ENCODE assay signal across 17 mouse cellular contexts in the genomic region with DNA sequence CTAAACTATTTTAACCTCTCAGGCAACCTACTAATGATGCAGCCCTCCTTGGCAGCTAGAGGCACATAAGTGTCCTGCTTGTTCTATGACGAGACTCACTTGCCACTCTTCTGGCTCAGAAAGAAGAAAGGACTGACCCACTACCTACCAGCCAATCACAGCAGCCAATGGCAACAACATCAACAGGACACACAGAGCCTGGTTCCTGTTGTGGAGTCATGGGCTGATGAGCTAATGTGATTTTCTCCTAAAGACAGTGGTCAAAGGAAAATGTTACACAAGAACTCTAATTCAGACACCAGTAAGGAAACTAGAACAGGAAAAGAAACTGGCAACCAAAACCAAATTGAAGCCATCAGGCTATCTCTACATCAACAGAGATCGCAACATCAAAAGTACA.
DNase-seq lines count a peak whose midpoint lies in the region; ATAC-seq and TF ChIP-seq lines count a peak whose summit lies in the region.
"Had no signal": no experiment of that assay in that cellular context is flagged by ENCODE, and none has a peak within 500 bp of the region (broad histone marks: within the 10 kb centered on the region; RNA-seq: fewer than 3 reads in every experiment).

No protein-coding gene starts in this region.

- H3K36me3 ChIP-seq in heart, adult 2 months (ENCODE audit: control insufficient read depth, insufficient read depth, low read length), result peaks cover 18% of the 10 kb centered on the region
- H3K36me3 ChIP-seq in liver, postnatal 0 days (replicated peaks; ENCODE audit: insufficient read depth, low read length), result no peaks in the 10 kb centered on the region
- no peaks in the 10 kb centered on the region for H3K36me3 ChIP-seq in liver, embryonic 11.5 days (ENCODE audit: control insufficient read depth, insufficient read depth, low read length)
- H3K36me3 ChIP-seq in heart, embryonic 16.5 days (ENCODE audit: control insufficient read depth, insufficient read depth), result no peaks in the 10 kb centered on the region
- H3K36me3 ChIP-seq: forebrain, embryonic 15.5 days; hindbrain, embryonic 15.5 days; limb, embryonic 13.5 days had no signal

- H3K27ac ChIP-seq in heart, adult 2 months, result peak overlapping the region; percentile 42; the same call in 1 of the 2 replicates
- peak overlapping the region; percentile 34; the same call in 1 of the 2 replicates for H3K27ac ChIP-seq in liver, postnatal 0 days (ENCODE audit: low read depth)
- no peak overlapping the region for H3K27ac ChIP-seq in liver, embryonic 11.5 days (ENCODE audit: low read depth, low read length)
- H3K27ac ChIP-seq in heart, embryonic 16.5 days (ENCODE audit: low read length), result peak overlapping the region; percentile 49
- H3K27ac ChIP-seq: forebrain, embryonic 15.5 days; hindbrain, embryonic 15.5 days; layer of hippocampus, adult 2 months; limb, embryonic 13.5 days had no signal

- peaks cover 3% of the 10 kb centered on the region for H3K79me2 ChIP-seq in heart, adult 2 months (replicated peaks; ENCODE audit: control insufficient read depth, insufficient read depth, low read length)

- H3K27me3 ChIP-seq in heart, adult 2 months (ENCODE audit: control insufficient read depth, insufficient read depth, low read length), result no peaks in the 10 kb centered on the region
- no peaks in the 10 kb centered on the region for H3K27me3 ChIP-seq in liver, postnatal 0 days (ENCODE audit: insufficient read depth, low read length)
- no peaks in the 10 kb centered on the region for H3K27me3 ChIP-seq in liver, embryonic 11.5 days (replicated peaks; ENCODE audit: control insufficient read depth, insufficient read depth, low read length)
- H3K27me3 ChIP-seq in heart, embryonic 16.5 days (ENCODE audit: control insufficient read depth, insufficient read depth, low read length), result no peaks in the 10 kb centered on the region
- H3K27me3 ChIP-seq: forebrain, embryonic 15.5 days; hindbrain, embryonic 15.5 days; limb, embryonic 13.5 days had no signal

- TF ChIP-seq EP300 in heart, adult 2 months (IDR thresholded peaks at IDR 0.05; ENCODE audit: insufficient read depth, low read depth, low read length), result no peak
- no peak for TF ChIP-seq EP300 in liver, postnatal 0 days (IDR thresholded peaks at IDR 0.05; ENCODE audit: low read depth)

- no peak for TF ChIP-seq POLR2A in heart, adult 2 months (IDR thresholded peaks at IDR 0.05; ENCODE audit: insufficient read depth, low read depth, low read length)

- WGBS in heart, adult 2 months, result 33% methylated on average over 2 of the region's 2 CpGs
- whole genome bisulfite sequencing in liver, postnatal 0 days (ENCODE audit: insufficient replicate concordance), result 54% methylated on average over 2 of the region's 2 CpGs
- WGBS in liver, embryonic 11.5 days, result 26% methylated on average over 2 of the region's 2 CpGs
- 35% methylated on average over 2 of the region's 2 CpGs for WGBS in heart, embryonic 16.5 days

- no peaks in the 10 kb centered on the region for H3K9me3 ChIP-seq in liver, postnatal 0 days (ENCODE audit: low read length)
- H3K9me3 ChIP-seq in liver, embryonic 11.5 days (ENCODE audit: control insufficient read depth, low read length), result no peaks in the 10 kb centered on the region
- H3K9me3 ChIP-seq in heart, embryonic 16.5 days (replicated peaks; ENCODE audit: control insufficient read depth, low read length), result no peaks in the 10 kb centered on the region
- H3K9me3 ChIP-seq: forebrain, embryonic 15.5 days; hindbrain, embryonic 15.5 days; limb, embryonic 13.5 days had no signal

- H3K4me3 ChIP-seq in heart, adult 2 months, result no peak overlapping the region
- no peak overlapping the region for H3K4me3 ChIP-seq in liver, postnatal 0 days (ENCODE audit: low read depth, low read length)
- H3K4me3 ChIP-seq in liver, embryonic 11.5 days (ENCODE audit: low read depth, low read length), result no peak overlapping the region
- H3K4me3 ChIP-seq in heart, embryonic 16.5 days (ENCODE audit: low read length), result no peak overlapping the region
- H3K4me3 ChIP-seq: forebrain, embryonic 15.5 days; hindbrain, embryonic 15.5 days; layer of hippocampus, adult 2 months; limb, embryonic 13.5 days had no signal

- peaks cover 18% of the 10 kb centered on the region for H3K4me1 ChIP-seq in heart, adult 2 months (ENCODE audit: control insufficient read depth, insufficient read depth, low read length)
- peaks cover 7% of the 10 kb centered on the region for H3K4me1 ChIP-seq in liver, postnatal 0 days (ENCODE audit: insufficient read depth)
- H3K4me1 ChIP-seq in liver, embryonic 11.5 days (replicated peaks; ENCODE audit: control insufficient read depth, insufficient read depth, low read length), result peaks cover 25% of the 10 kb centered on the region
- peaks cover 43% of the 10 kb centered on the region for H3K4me1 ChIP-seq in heart, embryonic 16.5 days (ENCODE audit: control insufficient read depth, insufficient read depth, low read length)

- no peak for DNase-seq in heart, adult 2 months
- DNase-seq in heart, postnatal 10 days, result no peak
- no peak for DNase-seq in liver, postnatal 0 days
- no peak for DNase-seq in liver, embryonic 11.5 days (ENCODE audit: low spot score)
- peak; percentile 49 for DNase-seq in MN1 (ENCODE audit: low spot score)
- no peak for DNase-seq in right cerebral cortex, adult 2 months (ENCODE audit: low spot score in 2 of 2)
- DNase-seq: adrenal gland, postnatal 14 days; cerebellum, adult 8-10 months; lung, postnatal 10 days; right cerebral cortex, adult 18-20 months; thymus, postnatal 36 days had no signal

- no peak overlapping the region for H3K9ac ChIP-seq in heart, adult 2 months (ENCODE audit: low read depth, low read length)
- no peak overlapping the region for H3K9ac ChIP-seq in liver, postnatal 0 days (replicated peaks)
- no peak overlapping the region for H3K9ac ChIP-seq in liver, embryonic 11.5 days (ENCODE audit: low read depth, low read length)
- no peak overlapping the region for H3K9ac ChIP-seq in heart, embryonic 16.5 days (ENCODE audit: low read length)
- H3K9ac ChIP-seq: forebrain, embryonic 15.5 days; hindbrain, embryonic 15.5 days; limb, embryonic 13.5 days had no signal

- TF ChIP-seq CTCF in heart, adult 2 months (IDR thresholded peaks at IDR 0.05), result no peak
- TF ChIP-seq CTCF in liver, postnatal 0 days (IDR thresholded peaks at IDR 0.05; ENCODE audit: low read depth), result no peak

- intact Hi-C loops in heart, adult 2 months (cut with DNase I), result no loop called here
- intact Hi-C loops in heart, postnatal 10 days (cut with DNase I), result no loop called here

- no peak for ATAC-seq in liver, postnatal 0 days
- no peak for ATAC-seq in liver, embryonic 11.5 days (replicated peaks; ENCODE audit: low FRiP score)
- ATAC-seq in heart, embryonic 16.5 days (replicated peaks; ENCODE audit: extremely low read depth, insufficient read depth, low FRiP score), result no peak
- ATAC-seq: forebrain, embryonic 15.5 days; intestine, embryonic 16.5 days had no signal

- no peak overlapping the region for H3K4me2 ChIP-seq in liver, postnatal 0 days (ENCODE audit: low read depth, low read length)
- no peak overlapping the region for H3K4me2 ChIP-seq in liver, embryonic 11.5 days
- H3K4me2 ChIP-seq in heart, embryonic 16.5 days (ENCODE audit: low read depth, low read length), result no peak overlapping the region
- H3K4me2 ChIP-seq: forebrain, embryonic 15.5 days; hindbrain, embryonic 15.5 days; limb, embryonic 13.5 days had no signal
